Mouse (Mus musculus): ENCODE results near the gene Zfp235. TPM values are rescaled to one million over a fixed set of nuclear protein-coding genes. Genes with fewer than 3 reads are reported as not detected.

Gene Zfp235
- 16.3 and 18.2 TPM in 2 replicates for polyA plus RNA-seq (2012; rRNA removed)

- TF ChIP-seq POLR2A (IDR thresholded peaks at IDR 0.05; ENCODE audit: borderline replicate concordance, extremely low read depth, insufficient read depth, insufficient read length, poor library complexity, severe bottlenecking) (peak; percentile 63; the same call in 1 of the 2 replicates), CTCF (IDR thresholded peaks at IDR 0.05; ENCODE audit: borderline replicate concordance, extremely low read depth, insufficient read depth, insufficient read length) (no peak)
- DNase-seq (ENCODE audit: low read depth) = peak; percentile 97
Observed at GRCm38 (mm10) chr7:24133996-24134828, at the start of gene Zfp235. TSS of gene Zfp235 (plus strand) at chr7:24134169.

GRCm38 (mm10) chr7:24086871-24087270 lies 47.1 kb upstream of the Zfp235 start:
- DNase-seq (ENCODE audit: low read depth) = no peak
- no peak for TF ChIP-seq CTCF (IDR thresholded peaks at IDR 0.05; ENCODE audit: borderline replicate concordance, extremely low read depth, insufficient read depth, insufficient read length)
- no peak for TF ChIP-seq POLR2A (IDR thresholded peaks at IDR 0.05; ENCODE audit: borderline replicate concordance, extremely low read depth, insufficient read depth, insufficient read length, poor library complexity, severe bottlenecking)

GRCm38 (mm10) chr7:24087485-24088125 lies 46.4 kb upstream of the Zfp235 start:
- TF ChIP-seq CTCF (IDR thresholded peaks at IDR 0.05; ENCODE audit: borderline replicate concordance, extremely low read depth, insufficient read depth, insufficient read length) = no peak
- no peak for TF ChIP-seq POLR2A (IDR thresholded peaks at IDR 0.05; ENCODE audit: borderline replicate concordance, extremely low read depth, insufficient read depth, insufficient read length, poor library complexity, severe bottlenecking)
- DNase-seq (ENCODE audit: low read depth) = no peak

DNA sequence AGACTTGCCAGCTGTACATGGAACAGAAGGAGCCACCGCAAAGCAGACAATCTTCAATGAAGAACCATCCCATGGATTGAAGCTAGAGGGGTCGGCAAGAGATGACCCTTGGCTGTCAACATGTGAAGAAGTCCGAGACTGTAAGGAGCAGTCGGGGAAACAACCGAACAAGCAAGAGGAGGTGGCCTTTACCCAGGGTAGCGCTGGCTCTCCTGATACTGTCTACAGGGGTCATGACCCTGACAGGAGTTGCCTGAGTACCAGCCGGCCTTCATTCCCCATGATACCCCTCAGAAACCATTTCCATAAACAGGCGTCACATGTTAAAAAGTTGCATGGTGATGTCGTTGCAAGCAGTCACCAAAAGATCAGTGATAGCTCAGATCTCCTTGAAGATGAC lies 29.6 kb upstream of the Zfp235 start:
- no peak for DNase-seq (ENCODE audit: low read depth)
- TF ChIP-seq POLR2A (IDR thresholded peaks at IDR 0.05; ENCODE audit: borderline replicate concordance, extremely low read depth, insufficient read depth, insufficient read length, poor library complexity, severe bottlenecking) (no peak), CTCF (IDR thresholded peaks at IDR 0.05; ENCODE audit: borderline replicate concordance, extremely low read depth, insufficient read depth, insufficient read length) (no peak)

- DNase-seq (ENCODE audit: low read depth) = no peak
- TF ChIP-seq CTCF (IDR thresholded peaks at IDR 0.05; ENCODE audit: borderline replicate concordance, extremely low read depth, insufficient read depth, insufficient read length) (no peak), POLR2A (IDR thresholded peaks at IDR 0.05; ENCODE audit: borderline replicate concordance, extremely low read depth, insufficient read depth, insufficient read length, poor library complexity, severe bottlenecking) (no peak)
Observed at GRCm38 (mm10) chr7:24105144-24105703, 28.7 kb upstream of the Zfp235 start.

DNA sequence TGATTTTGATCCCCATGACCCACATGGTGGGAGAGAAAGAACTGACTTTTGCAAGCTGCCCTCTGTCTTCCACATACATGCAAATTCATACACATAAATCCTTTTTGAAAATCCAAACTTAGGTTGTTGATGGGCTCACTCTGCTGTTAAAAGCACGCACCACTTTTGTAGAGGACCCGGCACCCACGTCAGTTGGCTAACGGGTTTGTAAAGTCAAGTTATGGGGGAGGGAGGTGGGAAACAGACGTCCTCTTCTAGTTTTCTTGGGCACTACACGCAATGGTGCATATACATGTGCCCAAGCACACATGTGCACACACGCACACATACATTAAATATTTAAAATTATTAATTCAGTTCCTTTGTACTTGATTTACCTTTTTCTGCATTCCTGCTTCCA lies 23.1 kb upstream of the Zfp235 start:
- no peak for DNase-seq (ENCODE audit: low read depth)
- no peak for TF ChIP-seq POLR2A (IDR thresholded peaks at IDR 0.05; ENCODE audit: borderline replicate concordance, extremely low read depth, insufficient read depth, insufficient read length, poor library complexity, severe bottlenecking)
- no peak for TF ChIP-seq CTCF (IDR thresholded peaks at IDR 0.05; ENCODE audit: borderline replicate concordance, extremely low read depth, insufficient read depth, insufficient read length)

DNA sequence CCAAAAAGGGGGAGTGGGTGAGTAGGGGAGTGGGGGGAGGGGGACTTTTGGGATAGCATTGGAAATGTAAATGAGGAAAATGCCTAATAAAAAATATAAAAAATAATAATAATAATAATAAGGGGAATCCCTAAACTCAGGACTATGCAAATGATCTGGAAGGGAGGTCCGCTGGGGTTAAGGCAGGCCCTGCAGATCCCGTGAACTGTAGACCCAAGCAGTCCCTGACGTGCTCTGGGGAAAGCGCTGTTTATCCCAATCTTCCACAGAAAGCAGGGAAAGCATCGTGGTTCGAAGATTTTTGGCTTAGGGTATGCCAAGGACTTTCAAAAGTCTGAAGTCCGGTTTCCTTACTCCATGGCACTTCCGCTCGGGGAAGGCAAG lies 22.2 kb upstream of the Zfp235 start:
- DNase-seq (ENCODE audit: low read depth) = no peak

GRCm38 (mm10) chr7:24112156-24112856 lies 21.7 kb upstream of the Zfp235 start, which contains the start of gene Zfp112:
TSS of gene Zfp112 (plus strand) at chr7:24112314.
- peak; percentile 99 for DNase-seq (ENCODE audit: low read depth)
- no peak for TF ChIP-seq CTCF (IDR thresholded peaks at IDR 0.05; ENCODE audit: borderline replicate concordance, extremely low read depth, insufficient read depth, insufficient read length)
- peak; percentile 34; the same call in 1 of the 2 replicates for TF ChIP-seq POLR2A (IDR thresholded peaks at IDR 0.05; ENCODE audit: borderline replicate concordance, extremely low read depth, insufficient read depth, insufficient read length, poor library complexity, severe bottlenecking)

More for the DNA sequence above, 22.2 kb upstream of the Zfp235 start:
- TF ChIP-seq POLR2A (IDR thresholded peaks at IDR 0.05; ENCODE audit: borderline replicate concordance, extremely low read depth, insufficient read depth, insufficient read length, poor library complexity, severe bottlenecking) (no peak), CTCF (IDR thresholded peaks at IDR 0.05; ENCODE audit: borderline replicate concordance, extremely low read depth, insufficient read depth, insufficient read length) (no peak)

- TF ChIP-seq POLR2A (IDR thresholded peaks at IDR 0.05; ENCODE audit: borderline replicate concordance, extremely low read depth, insufficient read depth, insufficient read length, poor library complexity, severe bottlenecking) (no peak), CTCF (IDR thresholded peaks at IDR 0.05; ENCODE audit: borderline replicate concordance, extremely low read depth, insufficient read depth, insufficient read length) (no peak)
- peak; percentile 31 for DNase-seq (ENCODE audit: low read depth)
Observed at GRCm38 (mm10) chr7:24113001-24113400, 21.0 kb upstream of the Zfp235 start.

DNA sequence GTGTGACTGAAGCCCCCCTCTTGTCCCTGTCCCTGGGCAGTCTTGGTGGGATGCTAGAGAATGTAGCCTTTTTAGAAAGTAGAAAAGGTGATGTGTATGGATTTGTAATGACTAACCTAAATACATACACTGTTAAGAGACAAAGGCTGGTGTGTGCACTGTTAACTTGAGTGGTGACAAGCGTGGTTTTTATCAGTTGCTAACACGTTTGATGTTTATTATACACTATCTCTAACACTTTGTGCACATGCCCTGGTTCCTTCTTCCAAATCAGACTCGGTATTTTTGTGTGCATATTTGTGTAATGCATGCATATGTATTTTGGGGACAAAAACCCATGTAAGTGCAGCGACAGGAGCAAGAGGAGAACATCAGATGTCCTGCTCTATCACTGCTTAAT lies 17.3 kb upstream of the Zfp235 start:
- no peak for TF ChIP-seq POLR2A (IDR thresholded peaks at IDR 0.05; ENCODE audit: borderline replicate concordance, extremely low read depth, insufficient read depth, insufficient read length, poor library complexity, severe bottlenecking)
- no peak for TF ChIP-seq CTCF (IDR thresholded peaks at IDR 0.05; ENCODE audit: borderline replicate concordance, extremely low read depth, insufficient read depth, insufficient read length)
- no peak for DNase-seq (ENCODE audit: low read depth)

Measured in brain, embryonic 14.5 days (tissue).